Comparison of ENCODE assay signal across 12 mouse cellular contexts in genomic region chr3:87323778-87324177, GRCm38 (mm10). TPM values are rescaled to one million over a fixed set of nuclear protein-coding genes. Genes with fewer than 3 reads are reported as not detected.
A peak's percentile ranks its signal among the peaks of the same experiment; 100 is the strongest.
DNase-seq lines count a peak whose midpoint lies in the region; ATAC-seq and TF ChIP-seq lines count a peak whose summit lies in the region.
"Had no signal": no experiment of that assay in that cellular context is flagged by ENCODE, and none has a peak within 500 bp of the region (broad histone marks: within the 10 kb centered on the region; RNA-seq: fewer than 3 reads in every experiment).

No protein-coding gene starts in this region.

- no peak overlapping the region for H3K27ac ChIP-seq in intestine, postnatal 0 days (ENCODE audit: low read depth, low read length)
- no peak overlapping the region for H3K27ac ChIP-seq in intestine, embryonic 15.5 days
- H3K27ac ChIP-seq in neural tube, embryonic 15.5 days (replicated peaks), result no peak overlapping the region
- H3K27ac ChIP-seq: liver, embryonic 15.5 days had no signal

- H3K27me3 ChIP-seq in intestine, postnatal 0 days (replicated peaks; ENCODE audit: control insufficient read depth, insufficient read depth, low read length), result no peaks in the 10 kb centered on the region
- no peaks in the 10 kb centered on the region for H3K27me3 ChIP-seq in intestine, embryonic 15.5 days (replicated peaks)
- no peaks in the 10 kb centered on the region for H3K27me3 ChIP-seq in neural tube, embryonic 15.5 days (replicated peaks)
- H3K27me3 ChIP-seq: liver, embryonic 15.5 days had no signal

- H3K4me2 ChIP-seq in intestine, postnatal 0 days (replicated peaks; ENCODE audit: low read depth), result no peak overlapping the region
- H3K4me2 ChIP-seq in intestine, embryonic 15.5 days (replicated peaks), result no peak overlapping the region
- no peak overlapping the region for H3K4me2 ChIP-seq in neural tube, embryonic 15.5 days
- H3K4me2 ChIP-seq: liver, embryonic 15.5 days had no signal

- no peak overlapping the region for H3K9ac ChIP-seq in intestine, postnatal 0 days (ENCODE audit: low read depth, low read length)
- no peak overlapping the region for H3K9ac ChIP-seq in intestine, embryonic 15.5 days
- H3K9ac ChIP-seq in neural tube, embryonic 15.5 days (replicated peaks), result no peak overlapping the region
- H3K9ac ChIP-seq: liver, embryonic 15.5 days had no signal

- H3K4me3 ChIP-seq in intestine, postnatal 0 days (ENCODE audit: low read depth, low read length), result no peak overlapping the region
- no peak overlapping the region for H3K4me3 ChIP-seq in intestine, embryonic 15.5 days (replicated peaks)
- H3K4me3 ChIP-seq in neural tube, embryonic 15.5 days (replicated peaks), result no peak overlapping the region
- H3K4me3 ChIP-seq: liver, embryonic 15.5 days had no signal

- no peaks in the 10 kb centered on the region for H3K9me3 ChIP-seq in intestine, postnatal 0 days (ENCODE audit: control insufficient read depth)
- no peaks in the 10 kb centered on the region for H3K9me3 ChIP-seq in intestine, embryonic 15.5 days
- H3K9me3 ChIP-seq in neural tube, embryonic 15.5 days (replicated peaks), result no peaks in the 10 kb centered on the region
- H3K9me3 ChIP-seq: liver, embryonic 15.5 days had no signal

- TF ChIP-seq CTCF in intestine, postnatal 0 days (IDR thresholded peaks at IDR 0.05; ENCODE audit: low read depth), result peak; percentile 66

- WGBS in intestine, postnatal 0 days, result 14% methylated on average over 3 of the region's 3 CpGs
- 10% methylated on average over 3 of the region's 3 CpGs for WGBS in intestine, embryonic 15.5 days
- WGBS in neural tube, embryonic 15.5 days, result 15% methylated on average over 3 of the region's 3 CpGs

- no peak for ATAC-seq in intestine, postnatal 0 days
- no peak for ATAC-seq in intestine, embryonic 15.5 days
- no peak for ATAC-seq in neural tube, embryonic 15.5 days (ENCODE audit: low FRiP score)

- peak; percentile 55 for DNase-seq in 3T3-L1 (ENCODE audit: low read depth, low spot score)
- DNase-seq in B cell, adult 2 months, result peak; percentile 49 to 54
- peak; percentile 59 for DNase-seq in embryo, embryonic 11 days
- DNase-seq in urinary bladder, postnatal 10 days (ENCODE audit: low spot score), result no peak
- no peak for DNase-seq in right cerebral cortex, postnatal 10 days (ENCODE audit: low spot score in 2 of 2)
- DNase-seq: cerebellum, adult 2 months; heart, adult 11 months; layer of hippocampus, postnatal 36 days had no signal

- H3K36me3 ChIP-seq in intestine, postnatal 0 days (ENCODE audit: control insufficient read depth, insufficient read depth), result no peaks in the 10 kb centered on the region
- no peaks in the 10 kb centered on the region for H3K36me3 ChIP-seq in intestine, embryonic 15.5 days
- no peaks in the 10 kb centered on the region for H3K36me3 ChIP-seq in neural tube, embryonic 15.5 days
- H3K36me3 ChIP-seq: liver, embryonic 15.5 days had no signal

- no peaks in the 10 kb centered on the region for H3K4me1 ChIP-seq in intestine, postnatal 0 days (replicated peaks; ENCODE audit: control insufficient read depth, insufficient read depth, low read length)
- H3K4me1 ChIP-seq in intestine, embryonic 15.5 days (replicated peaks), result no peaks in the 10 kb centered on the region
- no peaks in the 10 kb centered on the region for H3K4me1 ChIP-seq in neural tube, embryonic 15.5 days
- H3K4me1 ChIP-seq: liver, embryonic 15.5 days had no signal

RNA-seq across cellular contexts. Expression of gene Cd5l, which starts 33.9 kb away (rescaled TPM):
- polyA plus RNA-seq in intestine, postnatal 0 days (2015; fragmentation: Nextera tagmentation; extraction: Ambion mirVana), result not detected in 2 replicates
- polyA plus RNA-seq in intestine, embryonic 15.5 days (2015; fragmentation: Nextera tagmentation; extraction: Ambion mirVana), result 0.50 and 0.98 TPM in 2 replicates
- polyA plus RNA-seq in neural tube, embryonic 15.5 days (2015; fragmentation: Nextera tagmentation; extraction: Ambion mirVana), result 0.12 and 0.28 TPM in 2 replicates

RNA-seq across cellular contexts. Expression of gene Fcrl1, which starts 52.4 kb away (rescaled TPM):
- polyA plus RNA-seq in intestine, postnatal 0 days (2015; fragmentation: Nextera tagmentation; extraction: Ambion mirVana), result 0.25 and 0.59 TPM in 2 replicates
- 0.20 and 0.27 TPM in 2 replicates for polyA plus RNA-seq in intestine, embryonic 15.5 days (2015; fragmentation: Nextera tagmentation; extraction: Ambion mirVana)
- polyA plus RNA-seq in neural tube, embryonic 15.5 days (2015; fragmentation: Nextera tagmentation; extraction: Ambion mirVana), result 0.12 and 0.29 TPM in 2 replicates

Comparison
In these comparisons a context has a peak if more than half of its experiments do, and no peak if none do; other contexts are left out.
1. DNase-seq: peak in 3T3-L1 (single experiment), B cell, adult 2 months (2 of 2) and embryo, embryonic 11 days (single experiment); none in urinary bladder, postnatal 10 days (single experiment) and right cerebral cortex, postnatal 10 days (0 of 2).